Mouse (Mus musculus) A20 (cell line): Measurements from ENCODE around the gene Arl15.

Experiments
- DNase-seq: peaks from one replicate; pipeline ENCODE4 v3.0.0-alpha.2; 2011; ENCODE audit warnings: low read depth, low spot score

Arl15 gene

GRCm38 (mm10) chr13:113916761-113917160, 122.5 kb downstream of the Arl15 start:
- no peak for DNase-seq

- no peak for DNase-seq
Measured at GRCm38 (mm10) chr13:113917376-113917775, 123.1 kb downstream of the Arl15 start.

DNA sequence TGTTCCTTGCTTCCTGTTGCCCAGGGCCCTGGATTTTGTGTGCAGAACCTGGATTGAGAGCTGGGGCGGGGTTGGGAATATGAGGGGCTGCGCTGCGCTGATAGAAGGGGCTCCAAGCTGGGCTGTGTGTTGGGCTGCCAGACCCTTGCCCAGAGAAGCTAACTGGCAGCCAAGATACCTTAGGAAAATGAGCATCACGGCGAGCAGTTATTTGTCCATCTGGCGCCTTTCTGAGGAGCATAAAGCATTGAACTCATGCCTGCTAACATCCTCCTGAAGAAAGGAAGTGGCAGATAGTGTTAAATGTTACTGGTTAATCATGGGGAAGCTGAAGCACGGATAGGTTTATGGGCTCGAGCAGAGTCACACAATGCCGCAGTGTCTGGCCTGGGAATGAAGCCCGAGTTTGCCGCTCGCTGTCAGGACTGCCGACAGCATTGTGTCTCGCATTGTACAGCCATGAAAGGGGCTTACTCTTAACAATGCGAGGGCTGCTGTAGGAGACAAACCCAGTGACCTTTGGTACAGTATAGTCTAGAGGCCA, 123.6 kb downstream of the Arl15 start:
- DNase-seq: no peak

GRCm38 (mm10) chr13:113918668-113919067, 124.4 kb downstream of the Arl15 start:
- DNase-seq: no peak

DNA sequence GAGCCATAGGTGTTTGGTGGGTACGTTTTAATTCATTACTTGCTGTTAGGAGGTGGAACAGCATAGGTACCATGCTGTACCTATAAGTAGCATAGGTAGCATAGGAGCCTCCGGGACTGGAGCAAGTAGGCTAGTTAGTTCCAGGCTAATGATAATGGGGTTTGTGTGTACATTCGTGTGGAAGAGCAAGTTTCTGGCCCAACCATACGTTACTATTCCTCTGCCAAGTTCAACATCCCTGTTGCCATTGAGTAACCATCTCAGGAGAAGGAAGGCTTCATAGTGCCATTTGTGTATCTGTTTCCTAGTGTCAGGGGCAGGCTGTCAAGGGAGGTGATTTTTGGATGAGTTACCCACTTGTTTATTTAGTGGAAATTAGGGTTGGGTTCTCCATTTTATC, 141.4 kb downstream of the Arl15 start:
- no peak for DNase-seq

DNA sequence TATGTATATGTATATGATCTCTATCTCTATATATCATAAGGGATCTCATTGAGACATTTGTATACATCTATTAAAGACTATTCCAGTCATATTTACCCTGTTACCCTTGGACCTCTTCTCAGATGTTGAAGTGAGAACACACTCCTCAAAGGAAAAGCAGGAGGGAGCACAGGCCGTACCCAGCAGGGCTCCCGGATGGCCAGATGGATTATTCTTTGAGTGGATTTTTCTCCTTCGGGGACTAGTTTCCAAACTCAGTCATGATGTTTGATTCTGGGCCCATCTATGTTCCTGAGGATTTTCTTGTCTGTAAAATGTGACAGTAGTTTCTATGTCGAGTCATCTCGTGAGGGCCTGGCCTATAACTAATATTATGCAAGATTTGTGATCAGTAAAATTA, 142.9 kb downstream of the Arl15 start:
- no peak for DNase-seq

DNA sequence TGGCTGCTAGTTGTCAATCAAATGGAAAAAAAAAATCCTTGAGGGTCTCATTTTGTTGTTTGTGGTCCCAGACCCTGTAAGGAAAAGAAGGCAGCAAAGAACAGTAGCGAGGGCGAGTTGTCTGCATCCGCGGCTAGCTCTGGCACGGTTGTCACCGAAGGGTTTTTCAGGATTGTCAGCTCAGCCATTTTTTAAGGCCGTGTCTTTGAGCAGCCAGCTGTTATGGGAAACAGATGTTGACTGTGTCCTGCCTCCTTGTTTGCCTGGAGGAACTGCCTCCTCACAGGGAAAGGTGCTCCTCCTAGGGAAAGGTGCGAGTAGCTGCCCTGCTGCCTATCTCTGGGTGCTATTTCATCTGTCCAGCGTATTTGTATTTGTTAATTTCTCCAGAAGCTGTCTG, 144.3 kb downstream of the Arl15 start:
- DNase-seq: no peak

DNA sequence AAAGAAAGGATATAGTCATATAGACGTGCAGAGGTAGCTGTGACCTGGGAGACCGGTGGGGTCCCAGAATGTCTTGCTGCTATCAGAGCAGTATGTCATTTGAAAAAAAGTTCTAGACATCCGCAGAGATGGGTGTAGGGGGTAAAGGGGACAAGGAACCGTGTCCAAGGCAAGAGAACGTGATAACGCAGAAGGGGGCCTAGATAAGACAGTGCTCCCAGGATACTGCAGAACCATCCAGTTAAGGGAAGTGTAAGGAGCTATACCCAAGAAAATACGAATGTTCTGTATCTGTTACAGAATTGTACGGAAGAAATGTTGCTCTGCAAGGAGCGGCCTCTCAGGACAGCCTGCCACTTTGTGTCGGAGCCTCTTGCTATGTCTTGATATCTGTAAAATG, 144.8 kb downstream of the Arl15 start:
- DNase-seq: no peak

DNA sequence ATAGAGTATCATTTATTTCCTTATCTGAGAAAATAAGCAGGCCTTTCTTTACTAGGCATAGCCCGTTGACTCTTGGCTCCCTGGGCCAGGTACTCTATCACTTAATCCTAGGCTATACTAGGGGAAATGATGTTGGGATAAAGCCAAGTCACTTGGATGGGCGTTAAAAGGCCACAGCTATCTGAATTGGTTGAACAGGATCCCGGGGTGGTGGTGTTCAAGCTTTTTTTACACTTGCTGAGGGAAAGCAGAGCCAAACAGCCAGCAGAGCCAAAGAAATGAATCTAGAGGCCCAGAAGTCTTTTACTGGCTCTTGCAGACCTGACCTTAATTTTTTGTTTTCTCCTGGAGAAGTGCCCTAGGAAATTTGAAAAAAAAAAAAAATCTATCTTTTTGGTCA, 145.4 kb downstream of the Arl15 start:
- DNase-seq: no peak

DNA sequence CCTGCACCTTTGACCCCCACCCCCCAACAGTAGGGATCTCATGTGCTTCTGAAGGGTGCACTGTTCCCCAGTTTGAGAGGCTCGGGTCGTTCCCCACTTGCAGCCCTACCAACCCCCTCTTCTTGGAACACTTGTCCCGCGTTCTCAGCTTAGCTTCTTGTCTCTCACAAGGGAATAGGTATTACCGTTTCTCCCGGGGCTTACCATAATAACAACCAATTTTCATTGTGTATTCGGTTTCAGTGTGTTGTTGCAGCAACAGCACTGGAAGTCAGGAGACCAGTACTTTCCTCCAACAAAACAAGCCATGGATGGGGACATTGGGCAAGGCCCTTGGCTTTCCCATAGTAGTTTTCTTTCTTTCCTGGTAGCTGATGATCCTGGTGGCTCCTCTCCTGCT, 145.8 kb downstream of the Arl15 start:
- DNase-seq: no peak

- no peak for DNase-seq
Measured at GRCm38 (mm10) chr13:113941943-113942342, 147.6 kb downstream of the Arl15 start.

- DNase-seq: no peak
Measured at GRCm38 (mm10) chr13:113947546-113947945, 153.2 kb downstream of the Arl15 start.

- DNase-seq: no peak
Measured at GRCm38 (mm10) chr13:113949708-113950107, 155.4 kb downstream of the Arl15 start.

DNA sequence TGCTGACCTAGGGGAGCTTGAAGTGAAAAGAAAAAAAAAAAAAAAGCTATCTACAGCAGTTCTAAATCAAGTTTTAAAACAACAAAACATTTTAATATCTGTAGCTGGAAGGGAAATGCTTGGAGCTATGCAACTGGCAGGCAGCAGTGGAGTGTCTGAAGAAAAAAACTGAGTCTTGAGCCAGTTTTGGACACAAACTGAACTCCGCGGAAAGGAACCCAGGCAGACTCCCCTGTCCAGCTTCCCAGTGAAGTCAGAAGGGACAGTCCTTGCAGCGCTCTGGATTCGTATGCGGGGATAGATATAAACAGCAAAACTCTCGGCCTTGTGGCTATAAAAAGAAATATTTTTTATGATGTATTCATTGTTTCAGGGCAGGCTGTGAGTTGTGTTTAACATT, 155.8 kb downstream of the Arl15 start:
- DNase-seq: no peak

DNA sequence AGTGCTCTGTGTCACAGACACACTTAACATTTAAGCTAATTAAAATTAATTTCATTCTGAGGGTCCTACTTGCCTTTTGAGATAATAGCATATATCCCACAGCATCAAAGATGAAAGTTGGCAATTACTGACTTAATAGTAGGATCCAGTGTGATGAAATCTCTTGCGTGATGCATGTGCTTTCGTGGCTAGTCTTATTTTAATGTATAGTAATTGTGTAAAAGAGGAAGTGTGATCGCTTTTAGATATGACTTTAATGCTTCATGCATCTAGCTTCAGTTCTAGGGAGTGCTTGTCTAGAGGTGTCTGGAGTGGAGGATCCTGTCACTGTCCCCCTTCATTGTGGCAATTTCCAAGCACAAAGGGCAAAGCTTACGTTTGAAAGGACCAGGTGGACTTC, 163.1 kb downstream of the Arl15 start:
- DNase-seq: no peak

- DNase-seq: no peak
Measured at GRCm38 (mm10) chr13:113964945-113965344, 170.6 kb downstream of the Arl15 start.

DNA sequence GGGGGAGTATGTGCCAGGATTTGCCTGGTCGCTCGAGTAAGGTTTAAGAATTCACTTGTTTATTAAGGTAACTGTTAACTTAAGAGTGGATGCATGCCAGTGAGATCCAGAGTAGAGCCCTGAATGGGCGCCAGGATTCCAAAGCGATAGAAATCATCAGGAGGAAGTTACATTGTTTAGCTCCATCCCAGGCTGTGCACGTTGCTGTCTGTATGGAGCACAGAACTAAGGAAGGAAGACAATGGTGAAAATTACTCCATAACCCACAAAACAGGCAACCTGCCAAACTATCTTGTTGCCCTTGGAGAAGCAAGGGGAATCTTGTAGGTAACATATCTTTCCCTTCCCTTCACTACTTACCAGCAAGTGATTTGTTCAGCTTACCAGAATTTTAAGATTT, 176.4 kb downstream of the Arl15 start:
- DNase-seq: no peak

- DNase-seq: no peak
Measured at GRCm38 (mm10) chr13:113972401-113972800, 178.1 kb downstream of the Arl15 start.

- DNase-seq: no peak
Measured at GRCm38 (mm10) chr13:113974866-113975265, 180.6 kb downstream of the Arl15 start.

- DNase-seq: no peak
Measured at GRCm38 (mm10) chr13:113975722-113976121, 181.4 kb downstream of the Arl15 start.

GRCm38 (mm10) chr13:113976936-113977335, 182.6 kb downstream of the Arl15 start:
- DNase-seq: no peak

DNA sequence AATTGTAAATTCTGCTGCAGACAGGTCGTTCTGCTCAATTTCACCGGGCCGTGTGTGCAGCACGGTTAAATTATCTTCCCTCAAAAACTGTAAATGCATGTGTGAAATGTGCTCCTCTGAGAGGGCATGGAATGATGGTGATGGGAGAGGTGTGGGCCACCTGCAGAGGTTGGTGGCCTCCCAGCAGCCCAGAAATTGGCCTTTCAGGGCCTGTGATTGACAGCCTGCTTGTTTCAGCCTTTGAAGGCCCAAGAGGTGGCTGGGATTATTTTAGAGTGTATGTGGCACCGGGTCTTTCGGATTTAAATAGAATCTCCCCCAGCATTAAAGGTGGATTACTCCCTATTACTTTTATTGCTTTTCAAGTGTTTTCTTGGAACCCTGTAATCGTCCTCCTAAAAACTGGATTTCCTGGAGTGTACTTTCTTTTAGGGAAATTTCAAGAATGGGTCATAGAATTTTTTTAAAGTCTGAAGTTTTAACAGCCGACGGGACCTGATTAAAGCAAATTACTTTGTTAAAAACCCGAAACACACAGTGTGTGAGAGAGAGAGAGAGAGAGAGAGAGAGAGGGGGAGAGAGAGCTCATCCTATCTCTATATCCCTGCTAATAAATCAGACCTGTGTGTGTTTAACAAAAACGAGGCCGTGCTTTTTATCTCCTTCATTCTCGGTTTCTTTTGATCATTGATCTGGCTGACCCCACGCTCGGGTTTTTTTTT, 186.6 kb downstream of the Arl15 start:
- DNase-seq: no peak

DNA sequence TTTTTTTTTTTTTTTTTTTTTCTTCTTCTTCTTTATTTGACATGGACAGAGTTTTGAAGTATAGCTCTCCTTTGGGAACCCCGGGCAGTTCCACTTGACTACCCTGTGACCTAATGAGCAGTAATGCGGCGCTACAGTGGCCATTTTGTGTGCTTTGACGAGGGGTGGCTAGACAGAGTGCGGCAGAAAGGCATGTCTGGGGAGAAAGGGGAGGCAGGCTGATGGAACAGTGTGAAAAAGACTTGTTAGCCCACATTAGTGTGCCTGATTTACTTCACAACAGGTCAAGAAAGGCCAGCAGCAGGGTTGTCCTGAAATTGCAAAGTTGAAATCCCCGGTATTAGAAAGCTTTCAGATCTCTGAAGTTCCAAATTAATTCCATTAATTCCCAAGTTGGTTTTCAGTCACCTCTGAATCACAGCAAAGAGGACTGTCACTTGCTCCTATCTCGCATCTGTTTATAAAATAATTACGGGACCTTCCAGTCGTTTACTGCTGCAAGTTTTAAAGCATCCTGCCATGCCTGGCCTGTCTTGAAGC, 187.2 kb downstream of the Arl15 start:
- DNase-seq: no peak
